ENCODE assay signal across 11 mouse cellular contexts in the genomic region with DNA sequence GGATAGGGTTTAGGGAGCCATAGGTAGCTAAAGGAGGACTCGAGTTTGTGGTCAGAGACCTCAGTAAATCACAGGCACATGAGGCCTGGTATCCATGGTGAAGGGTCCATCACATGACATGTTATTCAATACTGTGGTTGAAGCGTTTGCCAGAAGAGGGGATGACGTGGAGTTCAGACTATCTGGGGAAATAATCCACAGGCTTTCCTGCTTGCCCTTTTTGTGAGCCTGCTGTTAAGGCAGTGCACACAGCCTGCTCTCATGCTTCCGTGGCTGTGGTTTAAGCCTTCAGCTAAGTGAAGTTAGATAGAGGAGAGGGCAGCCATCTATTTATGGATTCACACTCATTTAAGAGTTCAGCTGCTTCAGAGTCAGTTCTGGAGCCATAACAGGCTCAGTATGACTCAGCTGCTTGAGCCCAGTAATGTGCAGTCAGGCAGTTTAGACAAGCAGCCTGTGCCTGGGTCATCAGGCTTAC.
DNase-seq lines count a peak whose midpoint lies in the region; ATAC-seq and TF ChIP-seq lines count a peak whose summit lies in the region.
"Had no signal": no experiment of that assay in that cellular context is flagged by ENCODE, and none has a peak within 500 bp of the region (broad histone marks: within the 10 kb centered on the region; RNA-seq: fewer than 3 reads in every experiment).

No protein-coding gene starts in this region.

- TF ChIP-seq CTCF in heart, adult 2 months (IDR thresholded peaks at IDR 0.05), result no peak

- TF ChIP-seq EP300 in heart, adult 2 months (IDR thresholded peaks at IDR 0.05; ENCODE audit: insufficient read depth, low read depth, low read length), result no peak

- no peak for ATAC-seq in megakaryocyte, adult 5-6 weeks (ENCODE audit: poor library complexity, severe bottlenecking)
- ATAC-seq in megakaryocyte progenitor cell, adult 5-6 weeks (replicated peaks; ENCODE audit: poor library complexity), result peak; percentile 86
- ATAC-seq: CD4-positive, CD25-positive, alpha-beta regulatory T cell, adult 4 months had no signal

- H3K36me3 ChIP-seq in megakaryocyte, embryonic 14.5 days (replicated peaks; ENCODE audit: low read length), result peaks cover 3% of the 10 kb centered on the region
- H3K36me3 ChIP-seq in heart, adult 2 months (ENCODE audit: control insufficient read depth, insufficient read depth, low read length), result peaks cover 6% of the 10 kb centered on the region; the same call in 1 of the 2 replicates

- H3K4me1 ChIP-seq in megakaryocyte, embryonic 14.5 days, result peaks cover 49% of the 10 kb centered on the region
- H3K4me1 ChIP-seq in heart, adult 2 months (ENCODE audit: control insufficient read depth, insufficient read depth, low read length), result peaks cover 2% of the 10 kb centered on the region

- peak overlapping the region; percentile 60 for H3K27ac ChIP-seq in heart, adult 2 months
- H3K27ac ChIP-seq: hindbrain, embryonic 14.5 days had no signal

- 31% methylated on average over 4 of the region's 4 CpGs for WGBS in heart, adult 2 months

- H3K79me2 ChIP-seq in heart, adult 2 months (replicated peaks; ENCODE audit: control insufficient read depth, insufficient read depth, low read length), result no peaks in the 10 kb centered on the region

- no peaks in the 10 kb centered on the region for H3K9me3 ChIP-seq in megakaryocyte, embryonic 14.5 days

- no peak for TF ChIP-seq POLR2A in heart, adult 2 months (IDR thresholded peaks at IDR 0.05; ENCODE audit: insufficient read depth, low read depth, low read length)

- peak overlapping the region; percentile 66 for H3K4me3 ChIP-seq in megakaryocyte, embryonic 14.5 days (replicated peaks)
- no peak overlapping the region for H3K4me3 ChIP-seq in heart, adult 2 months

- H3K27me3 ChIP-seq in megakaryocyte, embryonic 14.5 days (replicated peaks), result no peaks in the 10 kb centered on the region
- no peaks in the 10 kb centered on the region for H3K27me3 ChIP-seq in heart, adult 2 months (ENCODE audit: control insufficient read depth, insufficient read depth, low read length)

- intact Hi-C loops in heart, adult 2 months (cut with DNase I), result no loop called here

- peak; percentile 27 for DNase-seq in adrenal gland, adult 2 months
- no peak for DNase-seq in adrenal gland, postnatal 25 days
- DNase-seq in heart, adult 2 months, result no peak
- DNase-seq in T-cell, adult 2 months (ENCODE audit: low spot score), result no peak
- DNase-seq in embryo, embryonic 9.5 days (ENCODE audit: extremely low spot score), result no peak
- DNase-seq: cerebellum, adult 11 months had no signal

- no peak overlapping the region for H3K9ac ChIP-seq in heart, adult 2 months (ENCODE audit: low read depth, low read length)
- H3K9ac ChIP-seq: hindbrain, embryonic 14.5 days had no signal
